Mouse (Mus musculus): ENCODE data around the gene Wnt5b.

GRCm38 (mm10) chr6:119416643-119417042 is 127.5 kb downstream of the Wnt5b start:
- TF ChIP-seq CTCF (IDR thresholded peaks at IDR 0.05; ENCODE audit: borderline replicate concordance, extremely low read depth, insufficient read depth, insufficient read length) (no peak), POLR2A (IDR thresholded peaks at IDR 0.05; ENCODE audit: borderline replicate concordance, extremely low read depth, insufficient read depth, insufficient read length, poor library complexity, severe bottlenecking) (no peak)

All from brain, embryonic 14.5 days (tissue).